Mouse (Mus musculus) liver, embryonic 14.5 days (tissue): ENCODE data around the gene Card11.

Experiments used
- CTCF ChIP-seq: IDR thresholded peaks from 2 replicates; pipeline ENCODE4 v1.5.1; 2016; ENCODE audit warnings: antibody characterized with exemption, low read depth, control low read depth
- EP300 ChIP-seq: IDR thresholded peaks from 2 replicates; pipeline ENCODE4 v1.6.1; 2016; ENCODE audit warnings: antibody characterized with exemption, low read depth

- TF ChIP-seq CTCF = no peak
- no peak for TF ChIP-seq EP300
Measured at GRCm38 (mm10) chr5:140873039-140873551, 127.3 kb downstream of the Card11 start.
